Mouse (Mus musculus) heart, postnatal 0 days (tissue): ENCODE data around the gene Morc2a.

Experiments used
- CTCF ChIP-seq: IDR thresholded peaks from 2 replicates; pipeline ENCODE4 v1.5.1; 2016; ENCODE audit warnings: antibody characterized with exemption, control low read depth, low read depth
- EP300 ChIP-seq: IDR thresholded peaks from 2 replicates; pipeline ENCODE4 v1.6.1; 2016; ENCODE audit warnings: antibody characterized with exemption, low read depth

GRCm38 (mm10) chr11:3696086-3696616 lies 47.2 kb downstream of the Morc2a start:
- no peak for TF ChIP-seq CTCF
- no peak for TF ChIP-seq EP300
